Mouse (Mus musculus): ENCODE results near the gene Tmem145. TPM values are rescaled to one million over a fixed set of nuclear protein-coding genes. Genes with fewer than 3 reads are reported as not detected.

Tmem145 gene
- total and polyA plus RNA-seq, 2 experiments from 2014 or later, result not detected

DNA sequence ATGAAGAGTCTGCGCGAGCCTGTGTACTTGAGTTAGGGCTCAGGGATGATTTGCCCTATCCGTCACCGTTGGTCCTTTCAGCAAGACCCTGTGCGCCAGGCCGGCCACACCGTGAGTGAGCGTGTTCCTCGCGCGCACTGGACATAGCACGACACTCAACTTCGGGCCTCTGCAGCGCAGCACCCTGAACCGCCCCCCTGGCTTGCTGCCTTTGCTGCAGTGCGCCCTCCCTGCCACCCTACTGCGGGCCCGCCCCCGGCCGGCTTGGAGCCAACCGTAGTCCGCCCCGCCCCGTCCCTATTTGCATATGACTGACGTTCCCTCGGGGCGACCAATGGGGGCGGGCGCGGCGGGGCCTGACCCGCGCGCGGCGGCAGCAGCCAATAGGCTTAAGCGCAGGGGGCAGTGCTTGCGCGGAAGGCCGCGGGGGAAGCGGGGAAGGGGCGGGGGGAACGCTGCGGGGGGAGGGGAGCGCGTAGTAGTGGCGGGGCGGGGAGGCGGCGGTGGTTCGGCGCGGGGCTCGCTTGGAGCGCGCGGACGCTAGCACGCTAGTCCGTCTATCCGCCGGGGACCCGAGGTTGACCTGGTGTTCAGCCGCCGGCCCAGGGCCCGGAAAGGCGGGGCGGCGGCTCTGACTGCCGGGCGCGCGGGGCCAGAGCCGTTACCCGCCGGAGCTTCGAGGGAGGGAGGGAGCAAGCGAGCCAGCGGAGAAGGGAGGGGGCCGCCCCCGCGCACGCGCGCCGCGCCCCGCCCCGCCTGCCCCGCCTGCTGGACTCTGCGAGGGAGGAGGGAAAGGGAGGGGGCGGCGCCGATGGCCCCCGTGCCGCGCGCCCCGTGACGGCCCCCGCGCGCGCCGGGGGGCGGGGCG lies 23.9 kb upstream of the Tmem145 start:
- Histone ChIP-seq H3K4me2 (ENCODE audit: low read depth, low read length) (peak overlapping the region; percentile 88), H3K36me3 (replicated peaks; ENCODE audit: control insufficient read depth, insufficient read depth, low read length) (peaks cover 22% of the 10 kb centered on the region), H3K9me3 (replicated peaks; ENCODE audit: control insufficient read depth, low read length) (no peaks in the 10 kb centered on the region), H3K4me3 (ENCODE audit: low read depth, low read length) (peak overlapping the region; percentile 66), H3K4me1 (ENCODE audit: control insufficient read depth, insufficient read depth) (peaks cover 47% of the 10 kb centered on the region), H3K9ac (replicated peaks; ENCODE audit: low read depth, low read length) (peak overlapping the region; percentile 66), H3K27ac (ENCODE audit: low read depth) (peak overlapping the region; percentile 99), H3K27me3 (ENCODE audit: control insufficient read depth, insufficient read depth, low read length) (no peaks in the 10 kb centered on the region)
- peak; percentile 96 for DNase-seq (ENCODE audit: low spot score)
- peak; percentile 81 for ATAC-seq (ENCODE audit: insufficient read depth, low read depth)
- no peak for TF ChIP-seq CTCF (IDR thresholded peaks at IDR 0.05; ENCODE audit: low read depth)
- TF ChIP-seq EP300 (IDR thresholded peaks at IDR 0.05; ENCODE audit: low read depth), result peak; percentile 64
- WGBS, result under 1% methylated on average over 67 of the region's 108 CpGs

DNA sequence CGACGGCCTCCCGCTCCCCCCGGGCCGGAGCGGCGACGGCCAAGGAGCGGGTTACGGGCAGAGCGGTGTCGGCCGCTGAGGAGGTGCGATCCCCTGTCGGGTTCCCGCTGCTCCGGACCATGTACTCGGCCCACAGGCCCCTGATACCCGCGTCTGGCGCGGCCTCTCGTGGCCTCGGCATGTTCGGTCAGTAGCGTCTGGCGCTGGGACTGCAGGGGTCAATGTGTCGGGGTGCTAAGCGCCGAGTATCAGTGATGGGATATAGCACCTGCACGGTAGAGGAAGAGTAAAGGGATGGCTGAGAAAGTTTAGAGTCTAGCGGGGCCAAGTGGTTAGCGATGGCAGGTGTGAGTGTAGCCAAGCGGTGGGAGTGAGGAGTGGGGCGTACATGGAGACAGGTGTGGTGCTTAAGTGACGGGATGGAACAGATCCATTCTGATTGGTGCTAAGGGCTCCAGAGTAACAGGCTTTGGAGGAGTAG lies 23.1 kb upstream of the Tmem145 start:
- peak overlapping the region; percentile 88 for H3K4me2 ChIP-seq (ENCODE audit: low read depth, low read length)
- no peak for DNase-seq (ENCODE audit: low spot score)
- under 1% methylated on average over 33 of the region's 36 CpGs for WGBS
- peaks cover 43% of the 10 kb centered on the region for H3K4me1 ChIP-seq (ENCODE audit: control insufficient read depth, insufficient read depth)
- peaks cover 30% of the 10 kb centered on the region for H3K36me3 ChIP-seq (replicated peaks; ENCODE audit: control insufficient read depth, insufficient read depth, low read length)
- TF ChIP-seq EP300 (IDR thresholded peaks at IDR 0.05; ENCODE audit: low read depth), result no peak
- TF ChIP-seq CTCF (IDR thresholded peaks at IDR 0.05; ENCODE audit: low read depth), result no peak
- H3K4me3 ChIP-seq (ENCODE audit: low read depth, low read length), result peak overlapping the region; percentile 66
- H3K9ac ChIP-seq (replicated peaks; ENCODE audit: low read depth, low read length), result peak overlapping the region; percentile 66
- no peaks in the 10 kb centered on the region for H3K27me3 ChIP-seq (ENCODE audit: control insufficient read depth, insufficient read depth, low read length)
- ATAC-seq (ENCODE audit: insufficient read depth, low read depth), result no peak
- H3K27ac ChIP-seq (ENCODE audit: low read depth), result peak overlapping the region; percentile 96
- no peaks in the 10 kb centered on the region for H3K9me3 ChIP-seq (replicated peaks; ENCODE audit: control insufficient read depth, low read length)

DNA sequence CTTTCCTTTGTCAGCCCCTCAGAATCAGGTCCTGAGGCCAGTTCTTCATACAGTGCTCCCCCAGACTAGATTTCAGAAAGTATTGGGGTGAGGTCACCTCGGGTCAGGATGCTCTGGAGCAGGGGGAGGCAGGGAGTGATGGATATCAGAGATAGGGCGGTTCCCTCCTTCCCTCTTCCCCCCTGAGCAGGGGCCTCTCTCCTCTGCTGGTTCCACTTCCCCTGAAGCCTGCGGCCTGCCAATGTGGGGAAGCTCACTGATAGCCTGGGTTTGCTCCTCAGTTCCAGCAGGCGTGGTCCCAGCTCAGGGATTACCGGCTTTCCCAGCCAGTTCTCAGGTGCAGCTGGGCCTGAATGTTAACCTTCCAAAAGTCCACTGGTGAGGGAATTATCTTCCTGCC lies 22.3 kb upstream of the Tmem145 start:
- H3K27ac ChIP-seq (ENCODE audit: low read depth), result peak overlapping the region; percentile 96
- TF ChIP-seq EP300 (IDR thresholded peaks at IDR 0.05; ENCODE audit: low read depth) (no peak), CTCF (IDR thresholded peaks at IDR 0.05; ENCODE audit: low read depth) (no peak)
- DNase-seq (ENCODE audit: low spot score) (no peak), ATAC-seq (ENCODE audit: insufficient read depth, low read depth) (no peak)
- peaks cover 40% of the 10 kb centered on the region for H3K4me1 ChIP-seq (ENCODE audit: control insufficient read depth, insufficient read depth)
- peak overlapping the region; percentile 88 for H3K4me2 ChIP-seq (ENCODE audit: low read depth, low read length)
- 8% methylated on average over 5 of the region's 5 CpGs for WGBS
- no peaks in the 10 kb centered on the region for H3K9me3 ChIP-seq (replicated peaks; ENCODE audit: control insufficient read depth, low read length)
- no peaks in the 10 kb centered on the region for H3K27me3 ChIP-seq (ENCODE audit: control insufficient read depth, insufficient read depth, low read length)
- peak overlapping the region; percentile 35; the same call in 1 of the 2 replicates for H3K9ac ChIP-seq (replicated peaks; ENCODE audit: low read depth, low read length)
- peak overlapping the region; percentile 66 for H3K4me3 ChIP-seq (ENCODE audit: low read depth, low read length)
- H3K36me3 ChIP-seq (replicated peaks; ENCODE audit: control insufficient read depth, insufficient read depth, low read length), result peaks cover 38% of the 10 kb centered on the region

DNA sequence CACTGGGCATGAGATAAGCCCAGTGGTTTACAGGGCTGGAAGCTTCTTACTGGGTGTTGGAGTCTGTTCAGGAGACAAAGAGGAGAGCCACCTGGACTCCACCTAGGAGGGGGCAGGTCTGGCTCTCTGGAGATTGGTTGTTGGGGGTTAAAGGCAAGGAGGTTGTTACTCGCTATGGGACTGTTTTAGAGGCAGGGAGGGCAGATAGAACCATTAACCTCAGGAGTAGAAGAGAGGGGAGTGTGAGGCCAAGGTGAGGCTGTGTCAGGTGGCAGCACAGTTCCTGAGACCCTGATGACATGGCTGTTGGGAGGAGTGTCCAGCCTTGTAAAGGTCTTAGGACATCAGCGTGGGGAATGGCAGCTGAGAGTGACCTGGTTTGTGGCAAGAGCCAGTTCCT lies 21.7 kb upstream of the Tmem145 start:
- Histone ChIP-seq H3K9me3 (replicated peaks; ENCODE audit: control insufficient read depth, low read length) (no peaks in the 10 kb centered on the region), H3K4me3 (ENCODE audit: low read depth, low read length) (no peak overlapping the region), H3K27ac (ENCODE audit: low read depth) (peak overlapping the region; percentile 96; the same call in 1 of the 2 replicates), H3K4me2 (ENCODE audit: low read depth, low read length) (peak overlapping the region; percentile 88; the same call in 1 of the 2 replicates), H3K27me3 (ENCODE audit: control insufficient read depth, insufficient read depth, low read length) (no peaks in the 10 kb centered on the region), H3K9ac (replicated peaks; ENCODE audit: low read depth, low read length) (0 out of 2 replicates have a peak overlapping the region, but pooled peaks have one; percentile 35), H3K36me3 (replicated peaks; ENCODE audit: control insufficient read depth, insufficient read depth, low read length) (peaks cover 44% of the 10 kb centered on the region), H3K4me1 (ENCODE audit: control insufficient read depth, insufficient read depth) (peaks cover 40% of the 10 kb centered on the region)
- 40% methylated on average over 2 of the region's 2 CpGs for WGBS
- DNase-seq (ENCODE audit: low spot score) (no peak), ATAC-seq (ENCODE audit: insufficient read depth, low read depth) (no peak)
- TF ChIP-seq EP300 (IDR thresholded peaks at IDR 0.05; ENCODE audit: low read depth) (no peak), CTCF (IDR thresholded peaks at IDR 0.05; ENCODE audit: low read depth) (no peak)

DNA sequence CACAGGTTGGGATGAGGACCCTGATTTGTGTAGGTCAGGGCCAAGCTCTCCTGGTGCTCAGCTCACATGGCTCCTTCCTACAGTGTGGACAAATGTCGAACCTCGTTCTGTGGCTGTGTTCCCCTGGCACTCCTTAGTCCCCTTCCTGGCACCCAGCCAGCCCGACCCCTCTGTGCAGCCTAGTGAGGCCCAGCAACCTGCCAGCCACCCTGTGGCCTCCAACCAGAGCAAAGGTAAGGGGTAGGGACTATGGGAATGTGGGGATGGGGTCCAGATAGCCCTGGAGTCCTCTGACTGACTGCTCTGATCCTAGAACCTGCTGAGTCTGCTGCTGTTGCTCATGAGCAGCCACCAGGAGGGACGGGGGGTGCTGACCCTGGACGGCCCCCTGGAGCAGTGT lies 21.1 kb upstream of the Tmem145 start:
- Histone ChIP-seq H3K4me1 (ENCODE audit: control insufficient read depth, insufficient read depth) (peaks cover 37% of the 10 kb centered on the region), H3K4me2 (ENCODE audit: low read depth, low read length) (no peak overlapping the region), H3K9ac (replicated peaks; ENCODE audit: low read depth, low read length) (no peak overlapping the region), H3K27ac (ENCODE audit: low read depth) (no peak overlapping the region), H3K9me3 (replicated peaks; ENCODE audit: control insufficient read depth, low read length) (no peaks in the 10 kb centered on the region), H3K27me3 (ENCODE audit: control insufficient read depth, insufficient read depth, low read length) (no peaks in the 10 kb centered on the region), H3K36me3 (replicated peaks; ENCODE audit: control insufficient read depth, insufficient read depth, low read length) (peaks cover 50% of the 10 kb centered on the region), H3K4me3 (ENCODE audit: low read depth, low read length) (no peak overlapping the region)
- ATAC-seq (ENCODE audit: insufficient read depth, low read depth) (no peak), DNase-seq (ENCODE audit: low spot score) (no peak)
- 56% methylated on average over 5 of the region's 5 CpGs for WGBS
- no peak for TF ChIP-seq CTCF (IDR thresholded peaks at IDR 0.05; ENCODE audit: low read depth)
- TF ChIP-seq EP300 (IDR thresholded peaks at IDR 0.05; ENCODE audit: low read depth), result no peak

Data from heart, postnatal 0 days (tissue).